Mouse (Mus musculus): Measurements from ENCODE around the gene Sh2b1. TPM values are rescaled to one million over a fixed set of nuclear protein-coding genes. Genes with fewer than 3 reads are reported as not detected.

Sh2b1 gene
- polyA plus RNA-seq (2012; rRNA removed) = 11.3 and 12.5 TPM in 2 replicates

GRCm38 (mm10) chr7:126474993-126475581, at the start of gene Sh2b1:
Sh2b1 (minus strand) TSS chr7:126475424.

GRCm38 (mm10) chr7:126503273-126503878, 28.2 kb upstream of the Sh2b1 start, which contains the start of gene Atxn2l:
Atxn2l (minus strand) TSS chr7:126503437.

GRCm38 (mm10) chr7:126487052-126487483, 11.8 kb upstream of the Sh2b1 start, which contains the start of gene Tufm:
Tufm (plus strand) TSS chr7:126487361.

GRCm38 (mm10) chr7:126463004-126463403, 12.2 kb downstream of the Sh2b1 start, which contains the start of gene Atp2a1:
Atp2a1 (minus strand) TSS chr7:126463108.

GRCm38 (mm10) chr7:126428631-126429502, 46.4 kb downstream of the Sh2b1 start, which contains the start of gene Rabep2:
Rabep2 (plus strand) TSS chr7:126428759.

Other genes starting within 250 kb of the Sh2b1 start
- 0.77 and 0.89 TPM in 2 replicates for gene Sbk1, start 202.8 kb downstream of the Sh2b1 start, polyA plus RNA-seq (2012; rRNA removed)
- 7.6 and 7.8 TPM in 2 replicates for gene Lat, start 105.9 kb downstream of the Sh2b1 start, polyA plus RNA-seq (2012; rRNA removed)
- 18.6 and 18.9 TPM in 2 replicates for gene Spns1, start 98.0 kb downstream of the Sh2b1 start, polyA plus RNA-seq (2012; rRNA removed)
- 6.6 and 8.4 TPM in 2 replicates for gene Nfatc2ip, start 78.7 kb downstream of the Sh2b1 start, polyA plus RNA-seq (2012; rRNA removed)
- 0.28 and 0.39 TPM in 2 replicates for gene Cd19, start 60.5 kb downstream of the Sh2b1 start, polyA plus RNA-seq (2012; rRNA removed)
- gene Rabep2, start 46.7 kb downstream of the Sh2b1 start, polyA plus RNA-seq (2012; rRNA removed) = 3.7 and 4.3 TPM in 2 replicates
- gene Atp2a1, start 12.3 kb downstream of the Sh2b1 start, polyA plus RNA-seq (2012; rRNA removed) = 0.07 and 2.3 TPM in 2 replicates
- gene Tufm, start 11.9 kb upstream of the Sh2b1 start, polyA plus RNA-seq (2012; rRNA removed) = 64.3 and 72.3 TPM in 2 replicates
- gene Atxn2l, start 28.0 kb upstream of the Sh2b1 start, polyA plus RNA-seq (2012; rRNA removed) = 34.5 and 42.6 TPM in 2 replicates
- 62.2 and 63.9 TPM in 2 replicates for gene Eif3c, start 91.0 kb upstream of the Sh2b1 start, polyA plus RNA-seq (2012; rRNA removed)
- 1.5 and 1.8 TPM in 2 replicates for gene Apobr, start 109.5 kb upstream of the Sh2b1 start, polyA plus RNA-seq (2012; rRNA removed)
- 7.1 and 8.9 TPM in 2 replicates for gene Cln3, start 110.4 kb upstream of the Sh2b1 start, polyA plus RNA-seq (2012; rRNA removed)
- 0.05 TPM in 1 of 2 replicates, not detected in the other for gene Il27, start 119.5 kb upstream of the Sh2b1 start, polyA plus RNA-seq (2012; rRNA removed)
- gene Nupr1, start 155.4 kb upstream of the Sh2b1 start, polyA plus RNA-seq (2012; rRNA removed) = 2.1 and 2.9 TPM in 2 replicates
- 24.7 and 26.9 TPM in 2 replicates for gene Sgf29, start 173.9 kb upstream of the Sh2b1 start, polyA plus RNA-seq (2012; rRNA removed)
- 4.4 and 5.2 TPM in 2 replicates for gene Sult1a1, start 201.0 kb upstream of the Sh2b1 start, polyA plus RNA-seq (2012; rRNA removed)
- 33.9 and 35.2 TPM in 2 replicates for gene Bola2, start 220.0 kb upstream of the Sh2b1 start, polyA plus RNA-seq (2012; rRNA removed)
- 4.6 and 4.9 TPM in 2 replicates for gene Slx1b, start 220.4 kb upstream of the Sh2b1 start, polyA plus RNA-seq (2012; rRNA removed)
- gene Coro1a, start 232.4 kb upstream of the Sh2b1 start, polyA plus RNA-seq (2012; rRNA removed) = 44.1 and 60.0 TPM in 2 replicates